Mouse (Mus musculus) hindbrain, embryonic 11.5 days (tissue): ENCODE data around the gene Ccdc142. TPM values are rescaled to one million over a fixed set of nuclear protein-coding genes. Genes with fewer than 3 reads are reported as not detected.

Experiments
- ATAC-seq: fragments of 200-750 bp; cut with Nextera tagmentation; 2 replicates; pipeline ENCODE4 v1.8.0; 2017; ENCODE audit warnings: mild to moderate bottlenecking, moderate TSS enrichment, moderate library complexity; ENCODE audit not compliant: low FRiP score
- DNase-seq: peaks from one replicate; pipeline ENCODE4 v3.0.0-alpha.2; 2015; ENCODE audit warnings: low spot score
- H3K27ac ChIP-seq: fragments of 300-500 bp; sonication (generic); 2 replicates; pipeline ENCODE4 v1.5.1; 2014; ENCODE audit warnings: mild to moderate bottlenecking, low read depth, low read length
- H3K27me3 ChIP-seq: fragments of 300-500 bp; sonication (generic); 2 replicates; pipeline ENCODE4 v1.6.1; 2014; ENCODE audit warnings: mild to moderate bottlenecking, low read length, moderate library complexity, mixed read lengths; ENCODE audit not compliant: control insufficient read depth, insufficient read depth
- H3K36me3 ChIP-seq: fragments of 300-500 bp; sonication (generic); 2 replicates; pipeline ENCODE4 v1.6.1; 2014; ENCODE audit warnings: mild to moderate bottlenecking, low read length, moderate library complexity, mixed read lengths; ENCODE audit not compliant: control insufficient read depth, insufficient read depth
- H3K4me1 ChIP-seq: fragments of 300-500 bp; sonication (generic); replicated peaks from 2 replicates; pipeline ENCODE4 v1.6.1; 2014; ENCODE audit warnings: low read length, mixed read lengths; ENCODE audit not compliant: control insufficient read depth, insufficient read depth
- H3K4me2 ChIP-seq: fragments of 300-500 bp; sonication (generic); replicated peaks from 2 replicates; pipeline ENCODE4 v1.6.1; 2014; ENCODE audit warnings: mild to moderate bottlenecking, low read depth, low read length
- H3K4me3 ChIP-seq: fragments of 300-500 bp; sonication (generic); 2 replicates; pipeline ENCODE4 v1.5.1; 2014; ENCODE audit warnings: low read depth, low read length
- H3K9ac ChIP-seq: fragments of 300-500 bp; sonication (generic); 2 replicates; pipeline ENCODE4 v1.6.1; 2014; ENCODE audit warnings: low read depth, low read length
- H3K9me3 ChIP-seq: fragments of 300-500 bp; sonication (generic); 2 replicates; pipeline ENCODE4 v1.6.1; 2016; ENCODE audit warnings: low read length; ENCODE audit not compliant: control insufficient read depth
- WGBS: fragments of 180-500 bp; shearing (Covaris S2); extraction: QIAGEN DNeasy Blood & Tissue Kit; methylation state at CpG from one replicate; pipeline ENCODE4 v1.1.7; 2014; 5-methylcytosine and 5-hydroxymethylcytosine counted together
- polyA plus RNA-seq: library from polyadenylated mRNA; unstranded; fragments of >200 nt; fragmentation: Nextera tagmentation; extraction: Ambion mirVana; gene quantifications from 2 replicates; pipeline ENCODE4 v1.2.1, GENCODE M21; 2014

The Ccdc142 gene
- polyA plus RNA-seq, 1 experiment from 2014 or later = 1.0 TPM

GRCm38 (mm10) chr6:83078324-83078858 is 23.0 kb upstream of the Ccdc142 start:
- peak overlapping the region; percentile 83 for H3K27ac ChIP-seq
- peak overlapping the region; percentile 78 for H3K9ac ChIP-seq
- WGBS = under 1% methylated on average over 46 of the region's 46 CpGs
- peak overlapping the region; percentile 77 for H3K4me3 ChIP-seq
- H3K9me3 ChIP-seq = no peaks in the 10 kb centered on the region
- peak overlapping the region; percentile 55 for H3K4me2 ChIP-seq
- H3K4me1 ChIP-seq = no peaks in the 10 kb centered on the region
- ATAC-seq = peak; percentile 93
- H3K36me3 ChIP-seq = no peaks in the 10 kb centered on the region
- DNase-seq = peak; percentile 100
- H3K27me3 ChIP-seq = peaks cover 34% of the 10 kb centered on the region

DNA sequence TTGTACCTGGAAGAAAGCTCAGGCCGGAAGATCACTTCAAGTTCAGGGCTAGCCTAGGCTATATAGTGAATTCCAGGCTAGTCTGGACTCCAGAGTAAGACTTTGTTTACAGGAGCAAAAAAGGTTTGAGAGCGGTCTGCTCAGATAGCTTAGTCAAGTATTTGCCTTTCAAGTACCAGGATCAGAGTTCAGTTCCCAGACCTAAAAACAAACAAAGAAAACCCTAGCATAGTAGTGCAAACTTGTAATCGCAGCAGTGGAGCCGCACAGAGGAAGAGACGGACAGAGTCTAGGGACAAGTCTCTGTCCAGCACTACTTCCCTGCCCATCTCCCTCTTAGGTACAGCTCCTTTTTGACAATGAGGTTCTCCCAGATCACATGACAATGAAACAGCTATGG is 21.2 kb upstream of the Ccdc142 start:
- H3K27me3 ChIP-seq = peaks cover 37% of the 10 kb centered on the region

DNA sequence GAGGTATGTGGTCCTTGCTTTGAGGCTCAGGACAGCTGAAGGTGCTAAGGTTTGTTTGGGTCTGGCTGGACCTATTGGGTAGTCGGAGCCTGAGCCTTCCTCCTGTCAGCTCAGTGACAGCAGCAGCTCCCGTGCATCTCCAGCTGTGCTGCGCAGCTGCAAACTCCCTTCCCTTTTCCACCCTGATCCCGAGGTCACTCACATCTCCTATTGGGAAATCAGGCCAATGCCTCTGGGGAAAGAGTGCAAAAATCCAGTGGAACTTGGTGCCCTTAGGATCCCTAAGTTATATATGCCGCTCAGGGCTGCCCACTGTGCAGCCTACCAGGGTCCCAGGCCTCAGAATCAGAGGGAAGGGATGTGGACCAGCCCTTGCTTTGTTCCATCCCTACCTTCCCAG is 17.9 kb upstream of the Ccdc142 start:
- Histone ChIP-seq H3K4me1 (peaks cover 4% of the 10 kb centered on the region; the same call in 1 of the 2 replicates), H3K9me3 (no peaks in the 10 kb centered on the region), H3K27me3 (peaks cover 58% of the 10 kb centered on the region), H3K9ac (no peak overlapping the region), H3K36me3 (no peaks in the 10 kb centered on the region), H3K27ac (no peak overlapping the region), H3K4me2 (no peak overlapping the region), H3K4me3 (no peak overlapping the region)
- DNase-seq (no peak), ATAC-seq (no peak)
- WGBS = 5% methylated on average over 5 of the region's 5 CpGs

More for the DNA sequence above, 21.2 kb upstream of the Ccdc142 start:
- 97% methylated on average over 5 of the region's 5 CpGs for WGBS
- Histone ChIP-seq H3K4me2 (no peak overlapping the region), H3K9me3 (no peaks in the 10 kb centered on the region), H3K36me3 (no peaks in the 10 kb centered on the region), H3K4me3 (no peak overlapping the region), H3K27ac (no peak overlapping the region), H3K4me1 (no peaks in the 10 kb centered on the region), H3K9ac (no peak overlapping the region)
- ATAC-seq (no peak), DNase-seq (no peak)

DNA sequence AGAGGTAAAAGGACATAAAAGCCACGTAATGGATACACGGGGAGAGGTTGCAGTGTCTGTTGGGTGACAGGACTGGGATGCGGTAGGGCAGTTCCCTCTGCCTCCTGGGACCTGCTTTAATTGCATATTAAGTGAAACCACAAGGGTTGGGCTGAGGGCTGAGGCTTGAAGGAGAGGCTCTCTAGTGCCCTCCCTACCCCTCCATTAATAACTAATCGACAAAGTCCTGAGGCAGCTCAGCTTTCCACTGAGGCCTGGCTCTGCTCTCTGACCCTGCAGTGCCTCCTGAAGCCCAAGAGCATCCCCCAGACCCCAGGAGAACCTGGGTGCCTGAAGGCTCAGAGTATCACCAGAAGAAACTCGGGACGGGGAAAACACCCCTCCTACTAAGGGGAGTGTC is 16.9 kb upstream of the Ccdc142 start:
- H3K4me3 ChIP-seq = no peak overlapping the region
- peaks cover 65% of the 10 kb centered on the region for H3K27me3 ChIP-seq
- no peaks in the 10 kb centered on the region for H3K9me3 ChIP-seq
- peaks cover 4% of the 10 kb centered on the region; the same call in 1 of the 2 replicates for H3K4me1 ChIP-seq
- no peak overlapping the region for H3K27ac ChIP-seq
- H3K9ac ChIP-seq = no peak overlapping the region
- no peak overlapping the region for H3K4me2 ChIP-seq
- no peaks in the 10 kb centered on the region for H3K36me3 ChIP-seq
- WGBS = 6% methylated on average over 6 of the region's 6 CpGs
- ATAC-seq = 0 out of 2 replicates have a peak, but pooled peaks have one; percentile 13
- DNase-seq = no peak

DNA sequence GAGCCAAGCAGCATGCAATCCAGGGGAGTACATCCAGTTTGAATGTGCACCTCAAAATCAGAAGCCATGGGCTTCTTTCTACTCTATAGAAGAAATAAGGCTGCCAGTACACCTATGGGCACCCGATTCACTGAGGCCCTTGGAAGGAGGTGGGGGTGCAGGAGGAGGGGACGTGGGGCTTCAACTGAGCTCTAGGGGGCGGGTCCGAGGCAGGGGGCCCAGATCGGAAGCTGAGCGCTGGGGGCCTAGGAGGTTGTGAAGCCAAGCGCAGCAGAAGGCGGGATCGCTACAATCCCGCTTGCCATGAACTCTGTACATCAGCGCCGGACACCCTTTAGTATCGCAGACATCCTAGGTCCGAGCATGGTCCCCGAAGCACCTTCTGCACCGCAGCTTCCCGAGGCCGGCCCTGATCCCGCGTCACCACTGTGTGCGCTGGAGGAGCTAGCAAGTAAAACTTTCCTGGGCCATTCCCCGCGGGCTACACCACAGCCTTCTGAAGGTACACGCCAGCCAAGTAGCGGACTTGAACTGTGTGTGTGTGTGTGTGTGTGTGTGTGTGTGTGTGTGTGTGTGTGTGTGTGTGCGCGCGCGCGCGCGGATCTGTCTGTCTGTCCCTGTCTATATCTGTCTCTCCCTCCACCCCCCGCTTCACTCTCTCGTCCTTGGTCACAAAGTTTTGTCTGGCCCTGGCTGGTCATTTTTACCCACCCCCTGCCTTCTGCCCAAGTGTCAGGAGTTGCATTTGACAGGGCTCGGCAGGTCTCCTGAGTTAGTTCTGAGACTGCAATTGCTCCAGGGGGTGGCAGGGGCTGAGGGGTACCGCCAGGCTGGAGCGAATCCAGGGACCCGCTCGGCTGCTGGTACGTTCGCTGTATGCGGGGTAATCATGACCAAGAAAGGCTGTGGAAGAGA is 15.0 kb upstream of the Ccdc142 start, which contains the start of gene Lbx2:
Lbx2 (plus strand) TSS at position 247 of the 915 bp plus-strand sequence.
- Histone ChIP-seq H3K27me3 (peaks cover 70% of the 10 kb centered on the region), H3K27ac (no peak within 1 kb of the TSS), H3K4me2 (no peak within 1 kb of the TSS; the same call in 1 of the 2 replicates), H3K9me3 (no peaks in the 10 kb centered on the region), H3K9ac (no peak within 1 kb of the TSS), H3K4me1 (peaks cover 4% of the 10 kb centered on the region; the same call in 1 of the 2 replicates), H3K36me3 (no peaks in the 10 kb centered on the region), H3K4me3 (no peak within 1 kb of the TSS; the same call in 1 of the 2 replicates)
- ATAC-seq = no peak
- WGBS = 3% methylated on average over 28 of the region's 42 CpGs
- DNase-seq = no peak

DNA sequence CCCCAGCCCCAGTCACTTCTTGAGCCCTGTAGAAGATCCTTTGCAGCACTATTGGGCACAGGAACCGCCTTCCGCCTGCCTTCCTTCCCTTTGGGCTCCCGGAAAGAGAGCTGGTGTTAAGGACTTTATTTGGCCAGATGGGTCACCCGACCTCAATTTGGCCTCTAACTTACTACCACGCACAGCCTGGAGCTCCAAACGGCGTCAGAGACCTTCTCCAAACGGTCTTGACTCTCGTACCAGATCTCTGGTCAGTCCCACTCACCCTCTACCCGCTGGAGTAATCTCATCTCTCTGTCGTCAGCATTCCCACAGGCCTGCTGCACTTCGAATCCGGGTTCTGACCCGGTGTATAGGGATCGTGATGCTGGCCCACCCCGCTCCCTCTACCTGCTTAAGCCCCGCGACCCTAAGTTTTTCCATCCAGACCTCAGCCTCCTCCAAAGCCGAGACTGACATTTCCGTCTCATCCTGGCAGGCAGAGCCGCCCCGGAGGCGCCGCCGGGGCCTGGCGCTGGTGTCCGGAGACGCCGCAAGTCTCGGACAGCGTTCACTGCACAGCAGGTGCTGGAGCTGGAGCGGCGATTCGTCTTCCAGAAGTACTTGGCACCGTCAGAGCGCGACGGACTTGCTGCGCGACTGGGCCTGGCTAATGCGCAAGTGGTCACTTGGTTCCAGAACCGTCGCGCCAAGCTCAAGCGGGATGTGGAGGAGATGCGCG is 14.0 kb upstream of the Ccdc142 start:
- peaks cover 4% of the 10 kb centered on the region; the same call in 1 of the 2 replicates for H3K4me1 ChIP-seq
- ATAC-seq (no peak), DNase-seq (peak; percentile 56)
- H3K36me3 ChIP-seq = no peaks in the 10 kb centered on the region
- H3K27ac ChIP-seq = no peak overlapping the region
- peak overlapping the region; percentile 23 for H3K4me3 ChIP-seq
- WGBS = 2% methylated on average over 47 of the region's 47 CpGs
- H3K27me3 ChIP-seq = peaks cover 68% of the 10 kb centered on the region
- no peaks in the 10 kb centered on the region for H3K9me3 ChIP-seq
- no peak overlapping the region for H3K9ac ChIP-seq
- H3K4me2 ChIP-seq = peak overlapping the region; percentile 37

- no peaks in the 10 kb centered on the region for H3K36me3 ChIP-seq
- H3K27ac ChIP-seq = no peak overlapping the region
- H3K4me2 ChIP-seq = no peak overlapping the region
- H3K9me3 ChIP-seq = no peaks in the 10 kb centered on the region
- H3K4me1 ChIP-seq = peaks cover 4% of the 10 kb centered on the region; the same call in 1 of the 2 replicates
- H3K4me3 ChIP-seq = peak overlapping the region; percentile 23
- H3K27me3 ChIP-seq = peaks cover 63% of the 10 kb centered on the region
- ATAC-seq (no peak), DNase-seq (no peak)
- H3K9ac ChIP-seq = no peak overlapping the region
- WGBS = 5% methylated on average over 9 of the region's 9 CpGs
These were observed 13.5 kb upstream of the Ccdc142 start for GRCm38 (mm10) chr6:83087926-83088260.

- no peaks in the 10 kb centered on the region for H3K9me3 ChIP-seq
- H3K27me3 ChIP-seq = peaks cover 21% of the 10 kb centered on the region
- DNase-seq (no peak), ATAC-seq (no peak)
- no peak overlapping the region for H3K9ac ChIP-seq
- H3K4me3 ChIP-seq = no peak overlapping the region
- H3K36me3 ChIP-seq = no peaks in the 10 kb centered on the region
- no peak overlapping the region for H3K27ac ChIP-seq
- WGBS = 48% methylated on average over 6 of the region's 6 CpGs
- H3K4me2 ChIP-seq = no peak overlapping the region
- peaks cover under 1% of the 10 kb centered on the region; the same call in 1 of the 2 replicates for H3K4me1 ChIP-seq
These were observed 8.8 kb upstream of the Ccdc142 start for GRCm38 (mm10) chr6:83092416-83093127.
